Mouse (Mus musculus): ENCODE results near the gene Zfp212.

DNA sequence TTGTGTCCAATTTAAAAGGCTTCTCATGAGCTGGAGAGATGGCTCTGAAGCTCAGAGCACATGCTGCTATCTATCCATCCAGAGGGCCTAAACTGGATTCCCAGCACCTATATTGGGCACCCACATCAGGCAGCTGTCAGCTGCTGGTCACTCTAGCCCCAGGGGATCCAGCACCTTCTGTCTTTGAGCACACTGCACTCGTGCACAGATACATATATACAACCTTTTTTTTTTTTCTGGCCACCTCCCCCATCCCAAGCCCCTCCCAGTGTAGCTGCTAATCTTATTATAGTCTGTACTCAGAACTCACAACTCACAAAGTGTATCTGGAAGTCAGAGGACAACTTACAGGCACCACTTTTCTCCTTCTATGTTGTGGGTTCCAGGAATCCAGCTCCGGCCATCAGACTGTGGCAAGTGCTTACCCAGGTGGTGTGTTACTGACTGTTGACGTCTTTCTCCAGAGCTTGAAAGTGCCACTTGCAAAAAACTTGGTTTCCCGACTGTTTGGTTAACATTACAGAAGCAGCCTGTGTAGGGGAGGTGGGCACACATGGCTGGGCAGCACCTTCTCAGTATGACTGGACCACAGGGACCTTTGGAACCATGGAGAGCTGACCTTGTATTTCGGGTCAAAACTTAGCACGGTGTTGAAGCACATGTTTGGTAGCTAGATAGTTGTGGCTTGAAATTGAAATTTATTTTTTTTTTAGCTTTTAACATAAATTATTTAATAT is 40.6 kb downstream of the Zfp212 start:
- TF ChIP-seq CTCF (IDR thresholded peaks at IDR 0.05; ENCODE audit: insufficient read depth, low read depth, low read length) = no peak
- no peak for TF ChIP-seq POLR2A (IDR thresholded peaks at IDR 0.05; ENCODE audit: insufficient read depth, low read depth, low read length)

Measured in olfactory bulb, adult 2 months (tissue).